Mouse (Mus musculus) erythroblast, embryonic 14.5 days (primary cell): ENCODE data around the gene Ptprt.

Experiments used
- GATA1 ChIP-seq: IDR thresholded peaks from 2 replicates; pipeline ENCODE4 v1.6.1; 2012; ENCODE audit warnings: low read length, inconsistent platforms, mixed read lengths
- TAL1 ChIP-seq: IDR thresholded peaks from 3 replicates; pipeline ENCODE4 v1.6.1; 2012; ENCODE audit warnings: low read length, inconsistent platforms, mixed read lengths

- TF ChIP-seq GATA1 (no peak), TAL1 (no peak)
Measured at GRCm38 (mm10) chr2:161902196-161902595, 758.8 kb downstream of the Ptprt start.
